Mouse (Mus musculus): ENCODE data around the gene Rubcn. TPM values are rescaled to one million over a fixed set of nuclear protein-coding genes. Genes with fewer than 3 reads are reported as not detected.

Gene Rubcn
- polyA plus RNA-seq, 1 experiment = 77.3 TPM

DNA sequence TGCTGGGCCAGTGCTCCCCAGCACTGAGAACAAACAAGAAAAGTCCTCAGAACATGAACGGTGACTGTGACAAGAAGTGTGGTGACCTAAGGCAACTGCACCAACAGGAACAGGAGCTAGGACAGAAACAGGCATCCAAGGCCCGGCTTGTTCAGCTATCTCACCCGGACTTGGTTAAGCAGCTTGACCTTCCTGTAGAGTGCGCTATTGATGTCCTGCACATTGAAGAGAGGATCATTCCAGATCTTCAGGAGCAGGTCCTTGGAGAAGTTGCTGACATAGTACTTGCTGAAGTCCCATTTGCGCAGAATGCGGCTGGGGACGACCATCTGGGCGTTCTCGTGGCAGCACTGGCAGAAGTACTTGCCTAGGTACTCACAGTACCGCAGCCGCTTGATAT lies 51.0 kb downstream of the Rubcn start:
- Histone ChIP-seq H3K36me3 (ENCODE audit: control insufficient read depth, insufficient read depth, low read length) (peaks cover 7% of the 10 kb centered on the region; the same call in 1 of the 2 replicates), H3K4me1 (ENCODE audit: control insufficient read depth, insufficient read depth, low read length) (peaks cover 5% of the 10 kb centered on the region; the same call in 1 of the 2 replicates), H3K27me3 (ENCODE audit: control insufficient read depth, insufficient read depth, low read length) (no peaks in the 10 kb centered on the region), H3K4me3 (ENCODE audit: control insufficient read depth, low read depth, low read length) (no peak overlapping the region), H3K27ac (ENCODE audit: control insufficient read depth, insufficient read depth, low read depth, low read length) (no peak overlapping the region)
- no peak for TF ChIP-seq CTCF (IDR thresholded peaks at IDR 0.05; ENCODE audit: control insufficient read depth, insufficient read depth, insufficient replicate concordance, low read depth, low read length)

DNA sequence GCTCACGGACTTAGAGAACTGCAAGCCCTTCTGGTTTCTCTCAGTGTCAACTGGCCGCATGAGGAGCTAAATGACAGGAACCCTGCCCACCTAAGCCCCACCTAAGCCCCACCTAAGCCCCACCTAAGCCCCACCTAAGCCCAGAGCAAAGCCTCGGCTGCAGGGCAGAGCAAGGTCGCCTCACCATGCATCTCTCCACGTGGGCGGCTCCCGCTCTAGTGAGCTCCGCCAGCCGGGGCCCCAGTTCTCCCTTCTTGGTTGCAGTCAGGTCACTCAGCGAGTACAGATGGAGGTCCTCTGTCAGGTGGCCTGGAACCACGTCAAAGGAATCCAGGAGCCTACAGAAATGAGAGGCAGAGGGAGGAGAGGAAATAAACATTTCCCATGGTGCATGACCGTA lies 52.2 kb downstream of the Rubcn start:
- Histone ChIP-seq H3K36me3 (ENCODE audit: control insufficient read depth, insufficient read depth, low read length) (peaks cover 7% of the 10 kb centered on the region; the same call in 1 of the 2 replicates), H3K27me3 (ENCODE audit: control insufficient read depth, insufficient read depth, low read length) (no peaks in the 10 kb centered on the region), H3K4me1 (ENCODE audit: control insufficient read depth, insufficient read depth, low read length) (peaks cover 5% of the 10 kb centered on the region; the same call in 1 of the 2 replicates), H3K27ac (ENCODE audit: control insufficient read depth, insufficient read depth, low read depth, low read length) (no peak overlapping the region), H3K4me3 (ENCODE audit: control insufficient read depth, low read depth, low read length) (no peak overlapping the region)
- TF ChIP-seq POLR2A (IDR thresholded peaks at IDR 0.05; ENCODE audit: control insufficient read depth, low read depth, low read length) = no peak
- TF ChIP-seq CTCF (IDR thresholded peaks at IDR 0.05; ENCODE audit: control insufficient read depth, insufficient read depth, insufficient replicate concordance, low read depth, low read length) = no peak

DNA sequence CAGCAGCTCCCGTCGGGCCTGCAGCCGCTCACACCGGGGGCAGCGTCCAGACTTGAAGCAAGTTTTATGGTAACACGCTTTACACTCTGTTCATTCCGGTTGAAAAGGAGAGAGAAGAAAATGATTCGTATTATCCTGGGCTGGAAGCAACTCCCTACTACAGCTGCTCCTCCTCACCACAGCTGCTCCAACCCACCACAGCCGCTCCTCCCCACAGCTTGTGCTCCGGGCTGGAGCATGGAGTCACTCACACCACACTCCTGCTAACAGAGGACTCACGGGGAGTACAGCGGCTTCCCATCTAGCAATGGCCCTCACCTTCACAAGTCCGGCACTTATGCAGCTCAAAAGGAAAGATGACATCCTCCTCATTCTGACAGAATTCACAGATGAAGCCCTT lies 53.5 kb downstream of the Rubcn start:
- TF ChIP-seq CTCF (IDR thresholded peaks at IDR 0.05; ENCODE audit: control insufficient read depth, insufficient read depth, insufficient replicate concordance, low read depth, low read length) (no peak), POLR2A (IDR thresholded peaks at IDR 0.05; ENCODE audit: control insufficient read depth, low read depth, low read length) (no peak)
- H3K36me3 ChIP-seq (ENCODE audit: control insufficient read depth, insufficient read depth, low read length) = peaks cover 7% of the 10 kb centered on the region; the same call in 1 of the 2 replicates

DNA sequence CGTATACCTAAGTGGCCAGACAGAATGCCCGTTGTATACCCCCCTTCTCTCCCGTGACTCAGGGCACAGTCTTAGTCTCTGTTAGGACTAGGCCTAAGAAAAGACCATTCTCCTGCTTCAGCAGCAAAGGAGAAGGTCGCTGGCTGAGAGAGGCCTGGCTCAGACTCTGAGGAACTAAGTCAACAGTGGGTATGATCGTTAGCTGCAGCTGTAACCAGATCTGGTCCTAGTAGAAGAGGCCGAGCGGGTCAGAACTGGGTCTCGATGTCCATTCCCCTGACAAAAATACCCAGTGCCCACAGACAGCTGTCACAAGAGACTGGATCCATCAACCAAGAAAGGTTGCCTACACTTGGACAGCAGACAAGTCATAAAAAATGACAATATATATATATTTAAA lies 54.1 kb downstream of the Rubcn start:
- H3K4me3 ChIP-seq (ENCODE audit: control insufficient read depth, low read depth, low read length) = no peak overlapping the region
- no peak overlapping the region for H3K27ac ChIP-seq (ENCODE audit: control insufficient read depth, insufficient read depth, low read depth, low read length)
- no peak for TF ChIP-seq CTCF (IDR thresholded peaks at IDR 0.05; ENCODE audit: control insufficient read depth, insufficient read depth, insufficient replicate concordance, low read depth, low read length)
- no peak for TF ChIP-seq POLR2A (IDR thresholded peaks at IDR 0.05; ENCODE audit: control insufficient read depth, low read depth, low read length)
- no peaks in the 10 kb centered on the region for H3K27me3 ChIP-seq (ENCODE audit: control insufficient read depth, insufficient read depth, low read length)
- H3K4me1 ChIP-seq (ENCODE audit: control insufficient read depth, insufficient read depth, low read length) = peaks cover 2% of the 10 kb centered on the region; the same call in 1 of the 2 replicates
- peaks cover 7% of the 10 kb centered on the region; the same call in 1 of the 2 replicates for H3K36me3 ChIP-seq (ENCODE audit: control insufficient read depth, insufficient read depth, low read length)

More for the DNA sequence above, 53.5 kb downstream of the Rubcn start:
- Histone ChIP-seq H3K27ac (ENCODE audit: control insufficient read depth, insufficient read depth, low read depth, low read length) (no peak overlapping the region), H3K4me3 (ENCODE audit: control insufficient read depth, low read depth, low read length) (no peak overlapping the region), H3K27me3 (ENCODE audit: control insufficient read depth, insufficient read depth, low read length) (no peaks in the 10 kb centered on the region), H3K4me1 (ENCODE audit: control insufficient read depth, insufficient read depth, low read length) (peaks cover 5% of the 10 kb centered on the region; the same call in 1 of the 2 replicates)

DNA sequence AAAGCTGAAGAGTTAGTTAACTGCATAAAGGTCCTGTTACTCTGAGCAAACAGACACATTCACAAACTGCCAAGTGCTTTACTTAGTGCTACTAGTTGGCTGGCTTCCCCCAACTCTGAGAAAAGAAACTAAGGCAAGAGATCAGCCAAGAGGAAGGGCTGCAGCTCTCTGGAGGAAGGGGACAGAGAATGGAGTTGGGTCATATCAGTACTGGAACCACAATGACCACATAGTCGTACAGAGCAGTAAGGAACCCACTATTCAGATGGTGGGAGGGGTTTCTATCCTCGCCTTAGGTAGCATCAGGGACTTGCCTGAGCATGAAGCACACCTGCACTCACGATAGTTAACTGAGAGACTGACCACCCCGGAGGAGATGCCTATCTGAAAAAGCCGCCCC lies 54.7 kb downstream of the Rubcn start:
- Histone ChIP-seq H3K4me1 (ENCODE audit: control insufficient read depth, insufficient read depth, low read length) (peaks cover 2% of the 10 kb centered on the region; the same call in 1 of the 2 replicates), H3K36me3 (ENCODE audit: control insufficient read depth, insufficient read depth, low read length) (peaks cover 7% of the 10 kb centered on the region; the same call in 1 of the 2 replicates), H3K27ac (ENCODE audit: control insufficient read depth, insufficient read depth, low read depth, low read length) (no peak overlapping the region), H3K27me3 (ENCODE audit: control insufficient read depth, insufficient read depth, low read length) (no peaks in the 10 kb centered on the region), H3K4me3 (ENCODE audit: control insufficient read depth, low read depth, low read length) (no peak overlapping the region)
- TF ChIP-seq POLR2A (IDR thresholded peaks at IDR 0.05; ENCODE audit: control insufficient read depth, low read depth, low read length) = no peak

DNA sequence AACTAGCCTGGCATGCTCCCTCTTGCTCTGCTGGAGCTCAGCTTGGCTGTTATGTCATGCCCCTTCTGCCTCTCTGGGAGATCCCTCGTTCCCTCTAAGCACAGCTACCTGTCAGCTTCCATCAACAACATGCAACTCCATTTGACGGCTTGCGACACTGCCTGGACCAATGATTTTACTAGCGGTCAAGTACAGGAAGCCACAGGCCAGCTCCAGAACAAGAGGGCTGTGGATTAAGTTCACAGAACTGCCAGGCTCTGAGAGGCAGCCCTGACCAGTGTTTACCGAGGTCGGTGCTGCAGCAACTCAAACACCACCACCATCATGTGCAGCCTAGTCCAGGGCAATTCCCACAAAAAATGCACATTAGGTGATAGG lies 55.1 kb downstream of the Rubcn start:
- no peaks in the 10 kb centered on the region for H3K4me1 ChIP-seq (ENCODE audit: control insufficient read depth, insufficient read depth, low read length)
- peaks cover 7% of the 10 kb centered on the region; the same call in 1 of the 2 replicates for H3K36me3 ChIP-seq (ENCODE audit: control insufficient read depth, insufficient read depth, low read length)
- no peak overlapping the region for H3K4me3 ChIP-seq (ENCODE audit: control insufficient read depth, low read depth, low read length)
- H3K27me3 ChIP-seq (ENCODE audit: control insufficient read depth, insufficient read depth, low read length) = no peaks in the 10 kb centered on the region
- H3K27ac ChIP-seq (ENCODE audit: control insufficient read depth, insufficient read depth, low read depth, low read length) = no peak overlapping the region
- TF ChIP-seq POLR2A (IDR thresholded peaks at IDR 0.05; ENCODE audit: control insufficient read depth, low read depth, low read length) (no peak), CTCF (IDR thresholded peaks at IDR 0.05; ENCODE audit: control insufficient read depth, insufficient read depth, insufficient replicate concordance, low read depth, low read length) (no peak)

DNA sequence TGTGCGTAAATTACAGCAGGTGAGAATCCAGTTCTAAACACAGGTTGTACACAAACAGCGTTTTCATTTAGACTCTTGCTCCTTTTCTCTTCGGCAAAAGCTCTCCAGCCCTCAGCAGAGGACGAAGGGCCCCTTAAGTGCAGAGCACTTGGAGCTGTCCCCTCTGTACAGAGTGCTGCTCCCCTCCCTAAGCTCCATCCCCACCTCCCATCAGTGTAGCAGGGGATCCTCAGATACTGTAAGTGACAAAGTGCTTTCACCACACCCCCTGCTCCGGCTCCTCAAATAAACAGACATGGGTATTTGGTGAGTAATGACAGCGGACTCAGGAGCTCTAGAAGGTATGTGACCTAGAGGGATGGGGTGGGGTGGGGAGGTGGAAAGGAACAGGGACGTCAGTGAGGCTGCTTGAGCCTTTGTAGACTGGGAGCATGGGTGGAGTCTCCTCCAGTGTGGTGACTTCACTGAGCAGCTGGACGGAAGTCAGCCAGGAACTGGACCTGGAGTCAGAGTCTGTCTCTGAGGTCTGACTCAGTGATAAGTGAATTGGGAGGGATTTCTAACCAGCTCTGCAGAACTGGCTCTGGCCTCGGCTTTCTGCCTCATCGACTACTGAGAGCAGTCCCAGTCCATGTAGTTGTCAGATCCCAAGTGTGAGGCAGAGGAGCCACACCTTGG lies 55.7 kb downstream of the Rubcn start:
- no peaks in the 10 kb centered on the region for H3K27me3 ChIP-seq (ENCODE audit: control insufficient read depth, insufficient read depth, low read length)
- no peak overlapping the region for H3K27ac ChIP-seq (ENCODE audit: control insufficient read depth, insufficient read depth, low read depth, low read length)
- no peak for TF ChIP-seq POLR2A (IDR thresholded peaks at IDR 0.05; ENCODE audit: control insufficient read depth, low read depth, low read length)
- TF ChIP-seq CTCF (IDR thresholded peaks at IDR 0.05; ENCODE audit: control insufficient read depth, insufficient read depth, insufficient replicate concordance, low read depth, low read length) = no peak
- H3K4me3 ChIP-seq (ENCODE audit: control insufficient read depth, low read depth, low read length) = no peak overlapping the region
- H3K36me3 ChIP-seq (ENCODE audit: control insufficient read depth, insufficient read depth, low read length) = peaks cover 7% of the 10 kb centered on the region; the same call in 1 of the 2 replicates
- no peaks in the 10 kb centered on the region for H3K4me1 ChIP-seq (ENCODE audit: control insufficient read depth, insufficient read depth, low read length)

All from testis, adult 2 months (tissue).